Mouse (Mus musculus) kidney, adult 8-10 months (tissue): Measurements from ENCODE around the gene Lrrc52.
A peak's percentile ranks its signal among the peaks of the same experiment; 100 is the strongest.

Experiments
- DNase-seq, 2 experiments: peaks; one replicate each; pipeline ENCODE4 v3.0.0; 2022

Lrrc52 gene

DNA sequence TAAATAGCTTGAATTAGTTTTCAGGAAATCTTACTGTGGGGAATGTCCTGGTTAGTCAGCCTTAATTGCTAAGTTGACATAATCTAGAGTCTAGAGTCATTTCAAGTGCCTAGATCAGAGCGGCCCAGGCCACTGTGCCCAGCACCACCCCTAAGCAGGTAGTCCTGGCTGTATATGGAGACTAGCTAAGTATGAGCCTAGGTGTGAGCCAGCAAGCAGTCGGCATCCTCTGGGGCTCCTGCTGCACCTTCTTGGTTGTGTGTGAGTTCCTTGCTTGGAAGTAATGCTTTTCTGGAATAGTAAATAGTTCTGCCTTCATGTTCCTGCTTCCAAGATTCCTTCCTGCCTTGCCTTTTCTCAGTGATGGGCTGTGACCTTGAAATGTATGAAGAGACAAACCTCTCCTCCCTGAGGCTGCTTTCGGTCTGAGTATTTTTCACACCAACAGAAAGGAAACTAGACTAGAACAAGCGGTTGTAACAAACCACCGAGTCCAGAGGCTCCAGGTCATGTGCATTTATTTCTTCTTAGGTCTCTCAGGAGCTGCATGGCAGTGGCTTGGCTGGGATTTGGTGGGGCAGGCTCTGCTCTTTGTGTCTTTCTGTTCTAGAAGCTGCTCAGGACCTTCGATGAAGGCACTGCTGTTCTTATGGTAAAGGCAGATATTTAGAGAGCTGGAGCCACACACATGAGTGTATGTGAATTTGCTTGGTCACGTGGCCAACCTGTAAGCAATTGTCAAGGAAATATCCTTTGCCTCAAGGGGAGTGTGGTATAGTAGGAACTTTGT is 30.2 kb downstream of the Lrrc52 start:
- DNase-seq: no peak

DNA sequence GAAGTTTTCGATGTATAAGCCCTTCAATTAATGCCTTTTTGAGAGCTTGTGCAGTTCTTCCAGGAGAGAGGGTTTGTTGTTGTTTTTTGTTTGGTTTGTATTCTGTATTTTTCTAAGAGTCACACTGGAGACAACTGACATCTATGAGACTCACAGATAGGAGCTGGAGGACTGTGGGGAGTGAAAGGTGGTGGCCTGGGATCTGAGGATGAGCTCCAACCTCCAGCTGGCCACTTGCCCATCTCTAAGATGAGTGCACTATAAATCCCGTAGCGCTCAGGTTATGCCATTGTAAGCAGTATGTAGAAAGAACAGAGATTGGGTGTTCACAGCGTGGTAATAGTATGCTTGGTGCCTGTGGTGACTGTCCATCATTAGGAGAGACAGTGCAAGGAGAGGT is 31.6 kb downstream of the Lrrc52 start:
- no peak for DNase-seq

DNA sequence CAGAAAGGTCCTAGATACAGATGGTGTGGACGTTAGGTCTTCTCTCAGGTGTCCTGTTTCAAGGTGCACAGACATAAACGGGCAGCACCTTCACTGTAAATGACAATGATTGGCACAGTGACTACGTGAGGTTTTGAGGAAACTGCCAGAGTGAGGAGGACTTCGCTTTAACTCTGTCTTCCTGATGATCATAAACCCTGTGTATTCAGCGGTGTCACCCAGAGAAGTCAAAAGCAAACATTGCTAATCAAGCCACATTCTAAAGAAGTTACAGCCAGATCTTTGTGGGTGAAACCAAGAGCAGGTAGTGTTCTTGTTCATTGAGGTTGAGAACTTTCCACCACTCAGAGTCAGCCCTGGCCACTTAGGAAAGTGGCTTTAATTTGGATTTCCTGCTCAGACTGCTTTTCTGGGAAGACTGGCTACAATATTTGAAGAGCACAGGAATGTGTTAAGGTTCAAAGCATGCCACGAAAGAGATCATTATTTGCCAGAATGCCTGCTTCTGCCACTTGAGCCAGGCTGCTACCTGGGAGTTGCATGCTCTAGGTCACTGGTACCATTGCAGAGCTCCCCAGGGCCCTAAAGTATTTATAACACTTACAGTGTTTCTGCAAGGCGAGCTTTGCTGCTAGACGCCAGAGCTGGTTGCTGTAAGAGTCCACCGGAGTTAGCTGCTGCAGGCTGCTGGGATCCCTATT is 35.5 kb downstream of the Lrrc52 start:
- DNase-seq: no peak

DNA sequence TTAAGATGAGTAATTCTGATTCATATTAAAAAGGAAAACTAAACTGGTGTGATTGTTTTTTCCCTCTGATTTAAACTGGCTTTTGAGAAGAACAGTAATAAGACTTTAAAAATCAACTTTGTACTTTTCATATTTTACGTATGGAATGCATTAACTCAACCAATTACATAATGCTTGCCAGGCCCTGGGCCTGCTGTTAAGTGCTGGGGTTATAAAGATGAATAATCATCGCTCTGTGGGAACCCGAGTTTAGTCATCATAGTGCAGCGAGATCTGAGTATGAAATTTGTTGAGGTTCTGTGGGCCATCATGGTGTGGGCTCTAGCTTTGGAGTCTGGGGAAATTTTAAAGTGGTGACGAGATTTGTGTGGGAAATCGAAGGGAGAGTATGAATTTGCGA is 39.9 kb downstream of the Lrrc52 start:
- no peak for DNase-seq

DNA sequence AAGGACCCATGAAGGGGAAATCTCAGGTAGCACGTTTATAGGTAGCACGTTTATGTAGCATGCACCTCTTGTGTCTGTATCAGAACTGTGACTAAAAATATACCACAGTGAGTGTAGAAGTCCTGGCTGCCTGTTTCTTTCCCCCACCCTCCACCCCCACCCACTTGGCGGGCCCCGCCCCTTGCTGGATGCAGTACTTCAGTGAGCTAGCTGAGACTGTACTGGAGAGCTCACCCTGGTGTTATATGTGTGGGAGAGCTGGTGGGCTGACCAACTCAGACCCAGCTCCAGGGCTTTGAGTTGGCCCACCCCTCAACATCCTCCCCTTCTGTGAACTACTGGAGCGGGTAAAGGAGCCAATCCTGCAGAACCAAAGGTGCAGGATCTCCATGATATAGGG is 41.0 kb downstream of the Lrrc52 start:
- DNase-seq: no peak

DNA sequence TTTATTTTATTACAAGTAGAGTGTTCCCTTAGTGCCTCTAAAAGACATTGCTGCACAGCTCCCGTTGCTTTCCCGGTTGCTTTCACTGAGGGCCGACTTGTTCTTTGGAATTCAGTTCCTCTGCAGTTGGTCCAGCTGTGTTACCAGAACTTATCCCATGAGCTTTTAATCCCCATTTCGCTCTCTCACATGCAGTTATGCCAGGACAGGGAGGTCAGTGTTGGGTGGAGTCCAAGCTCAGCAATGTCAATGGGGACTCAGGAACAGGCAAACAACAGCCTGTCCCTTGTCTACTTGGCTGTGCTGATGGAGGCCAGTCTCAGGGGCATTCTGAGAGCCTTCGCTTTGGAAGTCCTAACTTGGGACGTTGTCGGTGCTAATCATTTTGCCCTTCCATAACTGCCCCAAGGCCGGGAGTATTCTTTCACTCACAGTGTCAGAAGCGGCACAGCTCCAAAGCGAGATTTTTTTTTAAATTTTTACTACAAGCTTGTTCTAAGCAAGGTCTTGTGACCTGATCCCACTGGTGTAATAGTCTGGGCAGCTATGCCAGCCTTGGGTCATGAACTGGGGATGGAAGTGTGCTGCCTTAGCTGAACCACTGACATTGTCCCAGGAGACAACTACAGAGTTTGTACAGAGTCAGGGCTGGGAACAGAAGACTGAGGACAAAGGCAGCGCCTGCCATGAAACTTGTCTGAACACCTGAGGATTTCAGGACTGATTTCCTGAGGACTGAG is 43.9 kb downstream of the Lrrc52 start:
- peak in 1 of 2 experiments; percentile 4 for DNase-seq

DNA sequence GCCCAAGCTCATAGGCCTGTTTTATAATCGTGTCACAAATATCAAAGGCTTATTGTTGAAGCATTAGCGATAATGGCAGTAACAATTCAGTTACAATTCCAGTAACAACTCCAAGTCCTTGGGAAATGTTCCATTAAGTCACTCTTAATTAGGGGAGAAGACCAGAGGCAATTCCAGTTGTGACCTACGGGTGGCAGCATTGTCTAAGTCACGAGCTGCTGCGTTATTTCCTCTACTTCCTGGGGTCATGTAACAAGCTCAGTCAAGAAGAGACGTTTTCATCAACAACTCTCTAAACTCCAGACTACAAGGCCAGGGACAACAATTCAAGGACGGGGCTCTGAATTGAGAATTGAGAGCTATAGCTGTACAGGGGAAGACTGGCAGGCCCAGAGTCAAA is 51.7 kb downstream of the Lrrc52 start:
- peak; percentile 67 to 83 for DNase-seq

DNA sequence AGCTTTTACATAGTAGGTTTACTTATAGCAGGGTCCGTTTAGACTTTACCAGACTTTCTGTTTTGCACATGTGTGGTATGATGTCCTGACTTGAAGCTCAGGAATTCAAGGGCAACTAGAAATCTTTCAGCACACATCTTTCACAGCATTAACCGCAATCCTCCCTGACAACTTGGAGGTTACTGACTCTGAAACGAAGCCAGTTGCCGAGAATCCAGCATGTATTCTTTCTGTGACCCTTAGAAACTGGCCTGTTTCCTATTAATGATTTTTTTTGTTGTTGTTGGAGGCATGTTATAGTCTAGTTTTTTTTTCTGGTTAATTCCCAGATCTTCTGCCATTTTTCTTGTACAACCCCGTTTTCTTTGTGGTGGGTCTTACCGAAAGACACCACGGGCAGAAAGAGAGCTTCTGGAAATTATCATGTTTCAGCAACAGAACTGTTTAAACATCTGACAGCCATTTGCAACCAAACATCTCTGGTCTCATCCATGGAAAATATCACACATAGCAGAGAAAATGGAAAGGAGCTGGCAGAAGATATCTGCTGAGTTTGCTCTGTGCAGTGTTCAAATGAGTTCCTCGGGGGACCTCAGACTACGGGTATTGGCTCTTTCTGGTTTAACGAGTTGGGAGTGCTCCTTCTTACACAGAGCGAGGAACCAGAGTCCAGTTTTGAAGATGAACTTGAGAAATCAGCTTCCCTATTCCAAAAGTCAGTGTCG is 54.4 kb downstream of the Lrrc52 start:
- no peak for DNase-seq

DNA sequence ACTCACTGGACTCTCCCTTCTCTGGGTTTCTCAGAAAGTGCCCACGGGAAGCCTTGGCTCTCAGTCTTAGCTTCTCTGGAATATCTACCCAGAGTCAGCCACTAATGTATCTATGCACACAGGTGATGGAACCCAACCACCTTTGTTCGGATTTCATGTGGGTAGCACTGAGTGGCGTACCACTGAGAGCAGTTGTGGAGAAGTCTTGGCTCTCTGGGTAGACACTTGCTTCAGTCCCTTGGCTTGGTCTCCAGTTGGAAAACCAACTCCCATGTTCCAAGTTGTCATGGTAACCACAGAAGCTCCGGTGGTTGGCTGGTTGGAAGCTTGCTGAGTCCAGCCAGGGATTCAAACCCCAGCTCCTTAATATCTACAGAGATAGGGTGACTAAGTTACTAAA is 57.0 kb downstream of the Lrrc52 start:
- DNase-seq: no peak

DNA sequence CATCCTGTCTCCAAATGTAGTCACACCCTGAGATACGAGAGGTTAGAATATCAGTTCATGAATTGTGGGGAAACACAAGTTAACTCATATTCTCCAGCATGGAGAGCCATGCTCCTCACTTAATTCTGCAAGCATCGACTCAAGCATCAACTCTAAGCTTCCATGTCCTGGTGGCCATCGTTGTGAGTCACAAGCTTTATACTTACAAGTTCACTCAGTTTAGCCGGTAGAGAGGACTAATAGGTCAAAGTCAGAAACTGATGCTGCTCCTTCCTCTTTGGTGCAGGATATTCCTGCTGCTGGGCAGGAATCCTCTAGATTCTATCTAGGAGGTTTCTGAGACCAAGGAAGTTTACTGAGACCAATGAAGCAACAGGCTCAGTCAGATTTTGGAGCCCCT is 61.3 kb downstream of the Lrrc52 start:
- DNase-seq: no peak
